Mouse (Mus musculus) spleen, adult 2 months (tissue): Measurements from ENCODE around the gene Olfr974.

ENCODE experiments used
- CTCF ChIP-seq: fragments of 200-500 bp; IDR thresholded peaks from 2 replicates; pipeline ENCODE4 v1.5.1; 2011; ENCODE audit warnings: mild to moderate bottlenecking, inconsistent platforms; ENCODE audit not compliant: insufficient read depth, insufficient read length, insufficient replicate concordance; ENCODE audit errors: extremely low read depth
- POLR2A ChIP-seq: fragments of 200-500 bp; IDR thresholded peaks from 2 replicates; pipeline ENCODE4 v1.6.1; 2011; ENCODE audit warnings: low read depth, low read length, inconsistent platforms

DNA sequence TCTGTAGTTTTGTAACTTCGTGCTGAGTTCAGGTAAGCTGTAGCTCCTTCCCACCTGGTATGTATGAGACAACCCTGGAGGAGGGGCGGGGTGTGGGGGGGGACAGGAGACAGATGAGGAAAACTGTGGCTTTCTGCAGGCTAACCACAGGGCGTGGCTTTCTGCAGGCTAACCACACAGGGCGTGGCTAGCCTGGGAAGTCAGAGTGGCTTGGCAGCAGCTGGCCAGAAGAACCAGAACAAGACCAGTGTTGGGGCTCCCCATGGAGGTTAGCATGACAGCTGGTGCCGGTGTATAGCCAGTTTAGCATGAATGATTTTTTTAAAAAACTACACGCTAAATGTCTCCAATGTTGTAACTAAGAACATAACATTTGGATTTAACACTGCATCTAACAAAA is 32.2 kb upstream of the Olfr974 start:
- TF ChIP-seq POLR2A: no peak
- TF ChIP-seq CTCF: no peak
